Mouse (Mus musculus) hindbrain, embryonic 14.5 days (tissue): Measurements from ENCODE around the gene Car11. TPM values are rescaled to one million over a fixed set of nuclear protein-coding genes. Genes with fewer than 3 reads are reported as not detected.

Experiments
- ATAC-seq: fragments of 200-750 bp; cut with Nextera tagmentation; 2 replicates; pipeline ENCODE4 v1.8.0; 2017; ENCODE audit warnings: moderate number of reproducible peaks, mild to moderate bottlenecking, moderate TSS enrichment, moderate library complexity; ENCODE audit not compliant: low FRiP score
- DNase-seq: peaks from one replicate; pipeline ENCODE4 v3.0.0-alpha.2; 2015; ENCODE audit warnings: low spot score
- H3K27ac ChIP-seq: fragments of 300-500 bp; sonication (generic); 2 replicates; pipeline ENCODE4 v1.5.1; 2014; ENCODE audit warnings: mild to moderate bottlenecking, moderate library complexity
- H3K27me3 ChIP-seq: fragments of 300-500 bp; sonication (generic); 2 replicates; pipeline ENCODE4 v1.6.1; 2014; ENCODE audit warnings: mild to moderate bottlenecking, low read length, mixed read lengths; ENCODE audit not compliant: control insufficient read depth, insufficient read depth
- H3K36me3 ChIP-seq: fragments of 300-500 bp; sonication (generic); replicated peaks from 2 replicates; pipeline ENCODE4 v1.6.1; 2014; ENCODE audit not compliant: control insufficient read depth, insufficient read depth
- H3K4me1 ChIP-seq: fragments of 300-500 bp; sonication (generic); replicated peaks from 2 replicates; pipeline ENCODE4 v1.6.1; 2014; ENCODE audit warnings: antibody characterized with exemption, low read length, mixed read lengths; ENCODE audit not compliant: control insufficient read depth, insufficient read depth
- H3K4me2 ChIP-seq: fragments of 300-500 bp; sonication (generic); replicated peaks from 2 replicates; pipeline ENCODE4 v1.6.1; 2014; ENCODE audit warnings: mild to moderate bottlenecking, moderate library complexity
- H3K4me3 ChIP-seq: fragments of 300-500 bp; sonication (generic); replicated peaks from 2 replicates; pipeline ENCODE4 v1.5.1; 2014; ENCODE audit warnings: mild to moderate bottlenecking, low read length
- H3K9ac ChIP-seq: fragments of 300-500 bp; sonication (generic); 2 replicates; pipeline ENCODE4 v1.6.1; 2014
- H3K9me3 ChIP-seq: fragments of 300-500 bp; sonication (generic); 2 replicates; pipeline ENCODE4 v1.6.1; 2016; ENCODE audit warnings: low read length; ENCODE audit not compliant: control insufficient read depth
- WGBS: fragments of 180-500 bp; shearing (Covaris S2); extraction: QIAGEN DNeasy Blood & Tissue Kit; methylation state at CpG from one replicate; pipeline ENCODE4 v1.1.7; 2014; 5-methylcytosine and 5-hydroxymethylcytosine counted together
- polyA plus RNA-seq: library from polyadenylated mRNA; unstranded; fragments of >200 nt; fragmentation: Nextera tagmentation; extraction: Ambion mirVana; gene quantifications from 2 replicates; pipeline ENCODE4 v1.2.1, GENCODE M21; 2014

Gene Car11
- polyA plus RNA-seq, 1 experiment from 2014 or later: 28.2 TPM

DNA sequence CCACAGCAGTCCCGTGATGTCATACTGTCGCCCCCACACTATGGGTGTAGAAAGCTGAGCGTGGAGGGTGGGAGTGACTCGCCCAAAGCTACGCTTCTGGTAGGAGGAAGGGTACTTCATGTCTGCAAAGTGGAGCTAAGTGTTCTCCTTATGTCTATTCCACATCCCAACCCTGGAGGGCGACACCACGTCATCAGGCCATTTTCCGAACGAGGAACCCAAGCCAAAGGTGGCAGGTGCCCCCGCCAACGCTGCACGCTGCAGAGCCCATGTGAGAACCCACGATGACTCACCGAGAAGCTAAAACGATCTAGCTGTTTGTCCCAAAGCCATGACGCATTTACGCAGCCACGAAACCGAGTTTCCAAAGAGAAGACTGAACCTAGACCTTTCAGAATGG, 42.7 kb downstream of the Car11 start:
- DNase-seq: no peak
- no peaks in the 10 kb centered on the region for H3K27me3 ChIP-seq
- no peaks in the 10 kb centered on the region for H3K36me3 ChIP-seq
- no peak overlapping the region for H3K27ac ChIP-seq
- 42% methylated on average over 19 of the region's 19 CpGs for WGBS
- no peak for ATAC-seq
- H3K4me1 ChIP-seq: no peaks in the 10 kb centered on the region
- H3K9me3 ChIP-seq: no peaks in the 10 kb centered on the region
- H3K4me3 ChIP-seq: no peak overlapping the region
- H3K4me2 ChIP-seq: peak overlapping the region; percentile 18; the same call in 1 of the 2 replicates
- H3K9ac ChIP-seq: no peak overlapping the region

DNA sequence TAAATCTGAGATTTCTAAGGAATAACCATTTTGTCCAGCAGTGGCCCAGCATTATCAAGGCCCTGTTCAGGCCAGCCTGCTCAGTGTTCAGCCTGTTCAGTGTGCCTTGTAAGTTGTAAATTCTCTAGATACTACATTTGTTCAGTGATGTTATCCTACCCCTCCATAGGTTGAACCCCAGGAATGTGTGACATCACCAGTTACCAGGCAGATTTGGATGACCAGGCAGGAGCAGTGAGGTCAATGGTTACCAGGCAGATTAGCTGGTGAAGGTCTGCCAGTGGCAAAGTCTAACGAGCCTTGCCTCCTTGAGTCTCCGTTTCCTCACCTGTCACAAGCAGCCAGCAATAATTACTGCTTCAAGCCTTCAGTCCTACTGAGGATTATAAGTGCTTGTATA, 44.7 kb downstream of the Car11 start:
- no peak overlapping the region for H3K4me2 ChIP-seq
- H3K4me3 ChIP-seq: no peak overlapping the region
- DNase-seq (peak; percentile 60), ATAC-seq (no peak)
- H3K27ac ChIP-seq: no peak overlapping the region
- H3K9me3 ChIP-seq: no peaks in the 10 kb centered on the region
- H3K27me3 ChIP-seq: no peaks in the 10 kb centered on the region
- no peaks in the 10 kb centered on the region for H3K36me3 ChIP-seq
- no peak overlapping the region for H3K9ac ChIP-seq
- H3K4me1 ChIP-seq: no peaks in the 10 kb centered on the region; the same call in 1 of the 2 replicates
- WGBS: 50% methylated on average over 2 of the region's 2 CpGs

DNA sequence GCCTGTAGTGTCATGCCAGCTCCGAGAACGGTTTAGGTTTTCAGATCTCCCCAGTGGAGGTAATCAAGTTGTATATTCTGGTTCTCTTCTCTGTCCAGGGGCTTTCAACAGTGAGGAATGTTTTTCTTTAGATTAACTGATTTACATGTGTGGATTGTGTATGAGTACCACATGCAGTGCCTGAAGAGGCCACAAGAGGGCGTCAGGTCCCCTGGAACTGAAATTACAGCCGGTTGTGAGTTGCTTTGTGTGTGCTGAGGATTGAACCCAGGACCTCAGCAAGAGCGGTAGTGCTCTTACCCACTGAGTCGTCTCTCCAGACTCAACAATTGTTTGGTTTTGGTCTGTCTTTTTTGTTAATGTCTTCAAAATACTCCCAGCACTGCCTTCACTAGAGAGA, 46.9 kb downstream of the Car11 start:
- DNase-seq: no peak
- H3K4me1 ChIP-seq: no peaks in the 10 kb centered on the region; the same call in 1 of the 2 replicates
- H3K9me3 ChIP-seq: no peaks in the 10 kb centered on the region
- WGBS: 65% methylated on average over 6 of the region's 6 CpGs
- H3K4me3 ChIP-seq: no peak overlapping the region
- H3K27ac ChIP-seq: no peak overlapping the region
- H3K27me3 ChIP-seq: no peaks in the 10 kb centered on the region
- H3K36me3 ChIP-seq: no peaks in the 10 kb centered on the region
- no peak overlapping the region for H3K4me2 ChIP-seq
- ATAC-seq: no peak
- no peak overlapping the region for H3K9ac ChIP-seq

DNA sequence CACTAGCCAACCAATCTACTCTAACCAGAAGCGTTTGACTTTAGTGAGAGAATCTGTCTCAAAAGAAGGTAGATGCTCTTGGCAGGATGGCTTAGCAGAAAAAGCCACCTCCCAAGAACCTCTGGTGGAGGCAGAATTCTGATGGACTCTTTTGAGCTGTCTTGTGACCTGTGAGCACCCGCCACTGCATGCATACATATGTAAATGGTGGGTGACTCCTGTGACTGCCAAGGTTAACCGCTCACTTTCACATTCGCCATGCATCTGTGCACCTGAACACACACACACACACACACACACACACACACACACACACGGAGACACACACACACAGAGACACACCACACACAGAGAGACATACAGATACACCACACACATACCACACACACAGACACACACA, 47.8 kb downstream of the Car11 start:
- Histone ChIP-seq H3K9ac (no peak overlapping the region), H3K4me2 (no peak overlapping the region), H3K4me1 (no peaks in the 10 kb centered on the region; the same call in 1 of the 2 replicates), H3K9me3 (no peaks in the 10 kb centered on the region), H3K27me3 (no peaks in the 10 kb centered on the region), H3K4me3 (no peak overlapping the region), H3K36me3 (no peaks in the 10 kb centered on the region), H3K27ac (no peak overlapping the region)
- 85% methylated on average over 5 of the region's 5 CpGs for WGBS
- ATAC-seq: no peak
- DNase-seq: no peak

DNA sequence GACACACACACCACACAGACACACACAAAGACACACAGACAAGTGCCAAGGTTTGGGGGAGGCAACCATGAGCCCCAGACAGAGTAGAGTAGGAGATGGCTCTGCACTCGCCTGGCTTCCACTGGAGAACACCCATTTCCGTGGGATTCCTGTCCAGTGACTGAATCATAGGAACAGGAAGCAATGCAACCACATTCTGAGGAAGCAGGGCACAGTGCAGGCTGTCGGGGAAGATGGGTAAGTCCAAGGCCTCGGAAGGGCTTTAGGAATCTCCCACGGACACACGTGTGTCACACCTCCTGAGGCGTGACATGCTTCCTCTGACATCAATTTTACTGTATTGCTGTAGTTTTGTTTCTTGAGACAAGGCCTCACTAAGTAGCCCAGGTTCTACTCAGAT, 48.5 kb downstream of the Car11 start:
- 75% methylated on average over 7 of the region's 7 CpGs for WGBS
- DNase-seq: no peak

GRCm38 (mm10) chr7:45749401-45749800, 49.8 kb downstream of the Car11 start:
- H3K4me1 ChIP-seq: no peaks in the 10 kb centered on the region; the same call in 1 of the 2 replicates
- 54% methylated on average over 9 of the region's 10 CpGs for WGBS
- H3K9me3 ChIP-seq: no peaks in the 10 kb centered on the region
- H3K4me3 ChIP-seq: no peak overlapping the region
- no peak overlapping the region for H3K27ac ChIP-seq
- no peak overlapping the region for H3K4me2 ChIP-seq
- no peaks in the 10 kb centered on the region for H3K27me3 ChIP-seq
- H3K36me3 ChIP-seq: no peaks in the 10 kb centered on the region
- ATAC-seq (no peak), DNase-seq (no peak)
- H3K9ac ChIP-seq: peak overlapping the region; percentile 4; the same call in 1 of the 2 replicates

More for the DNA sequence above, 48.5 kb downstream of the Car11 start:
- no peak overlapping the region for H3K4me3 ChIP-seq
- H3K9me3 ChIP-seq: no peaks in the 10 kb centered on the region
- H3K4me2 ChIP-seq: no peak overlapping the region
- H3K4me1 ChIP-seq: no peaks in the 10 kb centered on the region; the same call in 1 of the 2 replicates
- no peak overlapping the region for H3K9ac ChIP-seq
- H3K27me3 ChIP-seq: no peaks in the 10 kb centered on the region
- ATAC-seq: no peak
- H3K36me3 ChIP-seq: no peaks in the 10 kb centered on the region
- no peak overlapping the region for H3K27ac ChIP-seq

- H3K36me3 ChIP-seq: no peaks in the 10 kb centered on the region
- no peak for ATAC-seq
- no peak overlapping the region for H3K9ac ChIP-seq
- H3K27me3 ChIP-seq: no peaks in the 10 kb centered on the region
- H3K4me2 ChIP-seq: no peak overlapping the region
- no peak for DNase-seq
- no peak overlapping the region for H3K4me3 ChIP-seq
- H3K27ac ChIP-seq: no peak overlapping the region
- 86% methylated on average over 9 of the region's 9 CpGs for WGBS
- no peaks in the 10 kb centered on the region; the same call in 1 of the 2 replicates for H3K4me1 ChIP-seq
- no peaks in the 10 kb centered on the region for H3K9me3 ChIP-seq
These were observed 50.5 kb downstream of the Car11 start for GRCm38 (mm10) chr7:45750162-45750561.

Other genes with a start within 250 kb of the Car11 start
- 4,936 and 5,483 TPM in 2 replicates for gene Ftl1, start 240.0 kb upstream of the Car11 start, polyA plus RNA-seq
- gene Bax, start 232.9 kb upstream of the Car11 start, polyA plus RNA-seq: 182 and 190 TPM in 2 replicates
- gene Tulp2, start 218.0 kb upstream of the Car11 start, polyA plus RNA-seq: 0.13 and 0.35 TPM in 2 replicates
- not detected in 2 replicates for gene Gm45808, start 213.0 kb upstream of the Car11 start, polyA plus RNA-seq
- gene Dhdh, start 211.0 kb upstream of the Car11 start, polyA plus RNA-seq: 2.8 and 3.6 TPM in 2 replicates
- 121 and 122 TPM in 2 replicates for gene Nucb1, start 189.4 kb upstream of the Car11 start, polyA plus RNA-seq
- gene Ppp1r15a, start 173.6 kb upstream of the Car11 start, polyA plus RNA-seq: 12.9 and 13.0 TPM in 2 replicates
- gene Plekha4, start 173.5 kb upstream of the Car11 start, polyA plus RNA-seq: 1.4 and 2.3 TPM in 2 replicates
- 0.25 TPM in 1 of 2 replicates, not detected in the other for gene Hsd17b14, start 144.9 kb upstream of the Car11 start, polyA plus RNA-seq
- 17.4 and 19.0 TPM in 2 replicates for gene Bcat2, start 129.7 kb upstream of the Car11 start, polyA plus RNA-seq
- not detected in 2 replicates for gene Fgf21, start 84.4 kb upstream of the Car11 start, polyA plus RNA-seq
- gene Fut1, start 82.6 kb upstream of the Car11 start, polyA plus RNA-seq: not detected in 2 replicates
- gene Izumo1, start 78.0 kb upstream of the Car11 start, polyA plus RNA-seq: not detected in 2 replicates
- gene Rasip1, start 72.4 kb upstream of the Car11 start, polyA plus RNA-seq: 17.2 and 18.3 TPM in 2 replicates
- 3.0 and 3.1 TPM in 2 replicates for gene Mamstr, start 59.9 kb upstream of the Car11 start, polyA plus RNA-seq
- gene Fut2, start 33.4 kb upstream of the Car11 start, polyA plus RNA-seq: 0.07 and 0.11 TPM in 2 replicates
- gene Ntn5, start 15.8 kb upstream of the Car11 start, polyA plus RNA-seq: 1.0 and 1.3 TPM in 2 replicates
- 0.22 and 0.40 TPM in 2 replicates for gene Sec1, start 5.4 kb upstream of the Car11 start, polyA plus RNA-seq
- 3.5 and 3.9 TPM in 2 replicates for gene Dbp, start 5.2 kb downstream of the Car11 start, polyA plus RNA-seq
- 578 and 674 TPM in 2 replicates for gene Rpl18, start 15.6 kb downstream of the Car11 start, polyA plus RNA-seq
- gene Sphk2, start 18.2 kb downstream of the Car11 start, polyA plus RNA-seq: 16.7 and 20.0 TPM in 2 replicates
- 0.17 TPM in 1 of 2 replicates, not detected in the other for gene Fam83e, start 21.4 kb downstream of the Car11 start, polyA plus RNA-seq
- gene Spaca4, start 26.0 kb downstream of the Car11 start, polyA plus RNA-seq: not detected in 2 replicates
- 20.9 and 23.6 TPM in 2 replicates for gene Lmtk3, start 83.9 kb downstream of the Car11 start, polyA plus RNA-seq
- gene Sult2b1, start 84.8 kb downstream of the Car11 start, polyA plus RNA-seq: 5.2 and 7.3 TPM in 2 replicates
- gene Cyth2, start 114.7 kb downstream of the Car11 start, polyA plus RNA-seq: 237 and 242 TPM in 2 replicates
- gene Kcnj14, start 124.9 kb downstream of the Car11 start, polyA plus RNA-seq: 1.3 TPM in 2 replicates
- gene Grwd1, start 131.1 kb downstream of the Car11 start, polyA plus RNA-seq: 37.6 and 42.6 TPM in 2 replicates
- gene Kdelr1, start 172.9 kb downstream of the Car11 start, polyA plus RNA-seq: 90.3 and 96.6 TPM in 2 replicates
- 4.3 and 4.4 TPM in 2 replicates for gene Grin2d, start 178.5 kb downstream of the Car11 start, polyA plus RNA-seq
- gene Syngr4, start 196.9 kb downstream of the Car11 start, polyA plus RNA-seq: 0.39 and 0.40 TPM in 2 replicates
- gene Tmem143, start 197.1 kb downstream of the Car11 start, polyA plus RNA-seq: 4.3 and 5.6 TPM in 2 replicates
- 34.1 and 38.8 TPM in 2 replicates for gene Emp3, start 221.6 kb downstream of the Car11 start, polyA plus RNA-seq
- gene Ccdc114, start 224.2 kb downstream of the Car11 start, polyA plus RNA-seq: 6.1 and 6.5 TPM in 2 replicates